Mouse (Mus musculus) midbrain, embryonic 15.5 days (tissue): ENCODE measurements at regions not wholly inside any gene's neighbourhood (a gene's known extent, or its start where the extent isn't known, plus 50 kb on each side); places are given as distances from the start of the nearest gene placed in this dataset.
A peak's percentile ranks its signal among the peaks of the same experiment; 100 is the strongest.

Experiments used
- ATAC-seq: fragments of 200-750 bp; cut with Nextera tagmentation; replicated peaks from 2 replicates; pipeline ENCODE4 v1.8.0; 2017; ENCODE audit warnings: moderate TSS enrichment
- H3K27ac ChIP-seq: fragments of 300-500 bp; sonication (generic); 2 replicates; pipeline ENCODE4 v1.5.1; 2015; ENCODE audit warnings: mild to moderate bottlenecking, inconsistent platforms
- H3K27me3 ChIP-seq: fragments of 300-500 bp; sonication (generic); replicated peaks from 2 replicates; pipeline ENCODE4 v1.6.1; 2015; ENCODE audit warnings: inconsistent platforms
- H3K36me3 ChIP-seq: fragments of 300-500 bp; sonication (generic); replicated peaks from 2 replicates; pipeline ENCODE4 v1.6.1; 2015; ENCODE audit warnings: inconsistent platforms
- H3K4me1 ChIP-seq: fragments of 300-500 bp; sonication (generic); 2 replicates; pipeline ENCODE4 v1.6.1; 2015; ENCODE audit warnings: inconsistent platforms
- H3K4me2 ChIP-seq: fragments of 300-500 bp; sonication (generic); 2 replicates; pipeline ENCODE4 v1.6.1; 2015; ENCODE audit warnings: inconsistent platforms, mild to moderate bottlenecking, moderate library complexity
- H3K4me3 ChIP-seq: fragments of 300-500 bp; sonication (generic); 2 replicates; pipeline ENCODE4 v1.5.1; 2015; ENCODE audit warnings: mild to moderate bottlenecking, inconsistent platforms
- H3K9ac ChIP-seq: fragments of 300-500 bp; sonication (generic); 2 replicates; pipeline ENCODE4 v1.6.1; 2015; ENCODE audit warnings: mild to moderate bottlenecking, inconsistent platforms
- H3K9me3 ChIP-seq: fragments of 300-500 bp; sonication (generic); 2 replicates; pipeline ENCODE4 v1.6.1; 2016; ENCODE audit warnings: inconsistent platforms
- WGBS: fragments of 180-500 bp; shearing (Covaris S2); methylation state at CpG from one replicate; pipeline ENCODE4 v1.1.7; 2015; ENCODE audit warnings: mixed read lengths; 5-methylcytosine and 5-hydroxymethylcytosine counted together

GRCm38 (mm10) chr4:105555941-105556340, 233.7 kb upstream of the Gm12728 start:
- H3K36me3 ChIP-seq: no peaks in the 10 kb centered on the region
- no peak overlapping the region for H3K9ac ChIP-seq
- no peak overlapping the region for H3K4me2 ChIP-seq
- H3K27me3 ChIP-seq: no peaks in the 10 kb centered on the region
- H3K9me3 ChIP-seq: no peaks in the 10 kb centered on the region
- no peak overlapping the region for H3K27ac ChIP-seq
- H3K4me1 ChIP-seq: no peaks in the 10 kb centered on the region
- H3K4me3 ChIP-seq: no peak overlapping the region
- no peak for ATAC-seq
- WGBS: 87% methylated on average over 3 of the region's 3 CpGs

DNA sequence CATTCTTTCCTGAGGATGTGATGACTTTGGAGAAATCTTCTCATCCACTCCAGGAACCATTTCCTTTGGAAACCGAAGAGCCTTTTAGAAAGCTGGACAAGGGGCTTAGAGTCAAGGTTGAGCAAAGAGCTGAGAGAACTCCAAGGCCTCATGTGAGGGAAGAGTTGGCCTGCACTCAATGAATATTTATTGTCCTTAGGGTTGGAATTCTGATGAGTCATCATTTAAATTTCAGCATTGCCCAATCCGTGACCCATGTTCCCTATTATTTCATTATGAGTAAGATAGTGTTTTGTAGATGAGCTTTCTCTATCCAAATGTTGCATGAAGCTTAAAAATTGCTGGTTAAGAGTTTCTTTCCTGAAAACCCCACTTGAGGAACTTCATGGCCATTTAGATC, 232.3 kb upstream of the Gm12728 start:
- Histone ChIP-seq H3K36me3 (no peaks in the 10 kb centered on the region), H3K4me1 (no peaks in the 10 kb centered on the region), H3K27ac (no peak overlapping the region), H3K9me3 (no peaks in the 10 kb centered on the region), H3K4me3 (no peak overlapping the region), H3K9ac (no peak overlapping the region), H3K27me3 (no peaks in the 10 kb centered on the region), H3K4me2 (no peak overlapping the region)
- 93% methylated on average over 2 of the region's 2 CpGs for WGBS
- ATAC-seq: no peak

DNA sequence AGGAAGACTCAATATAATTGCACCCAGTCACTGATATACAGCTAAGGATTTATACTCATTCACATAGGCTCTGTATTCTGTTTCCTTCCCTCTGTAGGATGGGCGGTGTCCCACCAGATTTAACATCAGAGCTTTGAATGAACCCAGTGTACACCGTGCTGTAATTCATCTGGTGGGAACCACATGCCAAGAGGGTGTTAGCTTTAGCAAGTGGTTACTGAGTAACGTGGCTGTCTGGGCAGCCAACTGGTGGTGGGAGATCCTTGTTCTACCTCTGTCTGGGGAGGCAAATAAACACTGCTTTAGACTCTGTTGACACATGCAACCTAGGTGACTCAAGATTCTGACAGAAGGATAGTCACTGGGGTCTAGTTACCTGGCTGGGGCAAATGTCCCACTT, 229.6 kb upstream of the Gm12728 start:
- H3K4me2 ChIP-seq: no peak overlapping the region
- no peak overlapping the region for H3K4me3 ChIP-seq
- H3K27ac ChIP-seq: no peak overlapping the region
- ATAC-seq: no peak
- H3K9ac ChIP-seq: no peak overlapping the region
- H3K4me1 ChIP-seq: no peaks in the 10 kb centered on the region
- H3K27me3 ChIP-seq: no peaks in the 10 kb centered on the region
- no peaks in the 10 kb centered on the region for H3K9me3 ChIP-seq
- WGBS: 76% methylated on average over 3 of the region's 3 CpGs
- no peaks in the 10 kb centered on the region for H3K36me3 ChIP-seq

DNA sequence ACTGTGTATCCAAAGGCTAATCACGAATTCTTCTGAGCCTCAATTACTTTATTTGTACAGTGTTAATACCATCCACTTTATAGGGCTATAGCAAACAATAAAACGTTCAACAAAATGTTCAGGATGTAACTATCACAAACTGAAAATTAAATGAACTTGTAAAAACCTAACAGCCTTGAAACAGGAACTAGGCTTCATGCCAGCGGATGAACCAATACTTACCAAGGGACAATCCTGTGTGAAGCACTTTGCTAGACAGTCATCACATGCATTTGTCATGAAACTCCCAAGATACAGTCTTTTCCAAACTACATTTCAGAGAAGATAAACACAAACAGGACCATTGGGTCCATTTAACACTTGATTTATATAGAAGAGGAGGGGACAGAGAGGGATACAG, 228.9 kb upstream of the Gm12728 start:
- H3K27me3 ChIP-seq: no peaks in the 10 kb centered on the region
- no peaks in the 10 kb centered on the region for H3K36me3 ChIP-seq
- H3K4me3 ChIP-seq: no peak overlapping the region
- H3K27ac ChIP-seq: no peak overlapping the region
- no peaks in the 10 kb centered on the region for H3K4me1 ChIP-seq
- no peaks in the 10 kb centered on the region for H3K9me3 ChIP-seq
- H3K9ac ChIP-seq: no peak overlapping the region
- WGBS: 79% methylated on average over 3 of the region's 3 CpGs
- no peak overlapping the region for H3K4me2 ChIP-seq
- ATAC-seq: no peak

DNA sequence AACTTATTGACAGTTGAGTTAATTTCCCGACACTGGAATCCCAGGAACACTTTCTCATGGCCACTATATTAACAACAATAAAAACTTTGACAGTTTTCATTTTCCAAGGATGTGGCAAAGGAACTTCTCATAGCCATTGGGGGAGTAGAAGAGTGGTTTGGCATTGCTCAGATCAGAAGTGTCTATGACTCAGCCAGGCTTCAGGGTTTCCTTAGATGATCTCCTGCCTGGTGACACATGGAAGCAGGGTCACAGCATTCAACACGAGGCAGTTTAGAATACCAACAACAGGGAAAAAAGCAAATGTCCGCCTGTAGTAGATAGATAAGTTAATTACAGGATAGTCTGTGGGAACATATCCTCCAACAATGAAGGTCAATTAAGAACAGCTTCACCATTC, 228.1 kb upstream of the Gm12728 start:
- Histone ChIP-seq H3K36me3 (no peaks in the 10 kb centered on the region), H3K27me3 (no peaks in the 10 kb centered on the region), H3K27ac (no peak overlapping the region), H3K4me1 (no peaks in the 10 kb centered on the region), H3K9me3 (no peaks in the 10 kb centered on the region), H3K4me3 (no peak overlapping the region), H3K9ac (no peak overlapping the region), H3K4me2 (no peak overlapping the region)
- WGBS: 69% methylated on average over 3 of the region's 3 CpGs
- ATAC-seq: no peak

GRCm38 (mm10) chr4:105565796-105566195, 223.9 kb upstream of the Gm12728 start:
- Histone ChIP-seq H3K4me3 (no peak overlapping the region), H3K36me3 (no peaks in the 10 kb centered on the region), H3K27me3 (no peaks in the 10 kb centered on the region), H3K9me3 (no peaks in the 10 kb centered on the region), H3K27ac (no peak overlapping the region), H3K4me2 (no peak overlapping the region), H3K9ac (no peak overlapping the region), H3K4me1 (no peaks in the 10 kb centered on the region)
- ATAC-seq: no peak
- WGBS: 78% methylated on average over 7 of the region's 7 CpGs

GRCm38 (mm10) chr4:105566513-105567457, 222.9 kb upstream of the Gm12728 start:
- WGBS: 85% methylated on average over 8 of the region's 8 CpGs
- H3K4me2 ChIP-seq: no peak overlapping the region
- no peak overlapping the region for H3K27ac ChIP-seq
- no peaks in the 10 kb centered on the region for H3K36me3 ChIP-seq
- H3K4me1 ChIP-seq: no peaks in the 10 kb centered on the region
- no peak overlapping the region for H3K9ac ChIP-seq
- H3K4me3 ChIP-seq: no peak overlapping the region
- H3K27me3 ChIP-seq: no peaks in the 10 kb centered on the region
- ATAC-seq: no peak
- H3K9me3 ChIP-seq: no peaks in the 10 kb centered on the region

GRCm38 (mm10) chr4:105569671-105570070, 220.0 kb upstream of the Gm12728 start:
- Histone ChIP-seq H3K27ac (no peak overlapping the region), H3K9me3 (no peaks in the 10 kb centered on the region), H3K27me3 (no peaks in the 10 kb centered on the region), H3K36me3 (no peaks in the 10 kb centered on the region), H3K4me2 (no peak overlapping the region), H3K4me3 (no peak overlapping the region), H3K9ac (no peak overlapping the region), H3K4me1 (no peaks in the 10 kb centered on the region)
- 88% methylated on average over 1 of the region's 1 CpGs for WGBS
- no peak for ATAC-seq

- no peak overlapping the region for H3K4me3 ChIP-seq
- H3K27me3 ChIP-seq: no peaks in the 10 kb centered on the region
- WGBS: 95% methylated on average over 2 of the region's 2 CpGs
- H3K9me3 ChIP-seq: no peaks in the 10 kb centered on the region
- H3K36me3 ChIP-seq: no peaks in the 10 kb centered on the region
- no peak overlapping the region for H3K27ac ChIP-seq
- H3K9ac ChIP-seq: no peak overlapping the region
- H3K4me1 ChIP-seq: no peaks in the 10 kb centered on the region
- no peak overlapping the region for H3K4me2 ChIP-seq
- ATAC-seq: no peak
Observed at GRCm38 (mm10) chr4:105575550-105575949, 214.1 kb upstream of the Gm12728 start.

DNA sequence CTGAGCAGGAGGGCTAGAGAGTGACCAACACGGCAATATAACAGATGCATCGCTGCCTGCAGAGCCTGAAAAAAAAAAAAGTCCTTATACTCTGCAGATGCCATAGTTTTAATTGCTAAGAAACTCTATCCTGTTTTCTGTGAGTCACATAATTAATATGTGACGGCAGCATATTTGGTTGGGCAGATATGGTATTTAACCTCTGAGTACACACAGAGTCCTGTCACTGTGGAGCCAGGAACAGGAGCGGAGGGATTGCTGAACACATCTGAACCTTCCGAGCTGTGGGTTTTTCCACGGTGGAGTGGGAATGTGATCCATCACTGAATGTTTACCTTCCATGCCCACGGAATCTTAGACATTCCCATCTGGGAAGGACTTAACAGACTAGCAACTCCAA, 208.7 kb upstream of the Gm12728 start:
- Histone ChIP-seq H3K4me3 (no peak overlapping the region), H3K9ac (no peak overlapping the region), H3K27me3 (no peaks in the 10 kb centered on the region), H3K27ac (no peak overlapping the region), H3K4me1 (peaks cover 7% of the 10 kb centered on the region; the same call in 1 of the 2 replicates), H3K4me2 (no peak overlapping the region), H3K9me3 (no peaks in the 10 kb centered on the region), H3K36me3 (no peaks in the 10 kb centered on the region)
- no peak for ATAC-seq
- WGBS: 82% methylated on average over 7 of the region's 7 CpGs

- H3K4me2 ChIP-seq: no peak overlapping the region
- peaks cover 7% of the 10 kb centered on the region; the same call in 1 of the 2 replicates for H3K4me1 ChIP-seq
- H3K27ac ChIP-seq: no peak overlapping the region
- H3K36me3 ChIP-seq: no peaks in the 10 kb centered on the region
- WGBS: 39% methylated on average over 10 of the region's 10 CpGs
- no peak overlapping the region for H3K4me3 ChIP-seq
- H3K9me3 ChIP-seq: no peaks in the 10 kb centered on the region
- ATAC-seq: 0 out of 2 replicates have a peak, but pooled peaks have one; percentile 50
- H3K27me3 ChIP-seq: no peaks in the 10 kb centered on the region
- H3K9ac ChIP-seq: no peak overlapping the region
Observed at GRCm38 (mm10) chr4:105584329-105584925, 205.2 kb upstream of the Gm12728 start.

DNA sequence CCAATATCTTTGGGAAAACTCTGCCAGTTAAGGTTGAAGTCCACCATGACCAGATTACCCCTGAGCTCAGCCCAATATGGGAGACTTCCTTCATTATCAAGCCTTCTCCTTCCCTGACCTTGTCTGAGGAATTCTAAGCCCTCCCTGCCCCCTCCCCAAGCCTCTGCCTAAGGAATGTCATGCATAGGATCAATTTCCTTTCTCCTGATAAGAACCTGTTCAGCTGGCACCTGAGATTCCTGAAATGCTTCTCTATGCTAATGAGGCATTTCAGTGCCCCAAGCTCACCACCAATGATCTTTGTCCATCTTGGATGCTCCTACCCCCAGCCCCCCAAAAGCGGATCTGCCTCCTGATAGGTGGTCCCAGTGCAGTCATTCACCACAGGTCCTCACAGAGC, 186.0 kb upstream of the Gm12728 start:
- no peak for ATAC-seq
- WGBS: 79% methylated on average over 1 of the region's 1 CpGs
- Histone ChIP-seq H3K4me1 (no peaks in the 10 kb centered on the region), H3K36me3 (no peaks in the 10 kb centered on the region), H3K27ac (no peak overlapping the region), H3K27me3 (no peaks in the 10 kb centered on the region), H3K4me2 (no peak overlapping the region), H3K9ac (no peak overlapping the region), H3K9me3 (no peaks in the 10 kb centered on the region), H3K4me3 (no peak overlapping the region)

GRCm38 (mm10) chr4:105604607-105605006, 185.1 kb upstream of the Gm12728 start:
- Histone ChIP-seq H3K36me3 (no peaks in the 10 kb centered on the region), H3K9me3 (no peaks in the 10 kb centered on the region), H3K4me2 (no peak overlapping the region), H3K4me3 (no peak overlapping the region), H3K27ac (no peak overlapping the region), H3K9ac (no peak overlapping the region), H3K4me1 (no peaks in the 10 kb centered on the region), H3K27me3 (no peaks in the 10 kb centered on the region)
- ATAC-seq: no peak
- 77% methylated on average over 2 of the region's 2 CpGs for WGBS
